Mouse (Mus musculus) left cerebral cortex, adult 11 months (tissue): ENCODE data around the gene Mrpl48.

Experiments used
- DNase-seq: peaks from one replicate; pipeline ENCODE4 v3.0.0; 2022; ENCODE audit warnings: low spot score

Gene Mrpl48

DNA sequence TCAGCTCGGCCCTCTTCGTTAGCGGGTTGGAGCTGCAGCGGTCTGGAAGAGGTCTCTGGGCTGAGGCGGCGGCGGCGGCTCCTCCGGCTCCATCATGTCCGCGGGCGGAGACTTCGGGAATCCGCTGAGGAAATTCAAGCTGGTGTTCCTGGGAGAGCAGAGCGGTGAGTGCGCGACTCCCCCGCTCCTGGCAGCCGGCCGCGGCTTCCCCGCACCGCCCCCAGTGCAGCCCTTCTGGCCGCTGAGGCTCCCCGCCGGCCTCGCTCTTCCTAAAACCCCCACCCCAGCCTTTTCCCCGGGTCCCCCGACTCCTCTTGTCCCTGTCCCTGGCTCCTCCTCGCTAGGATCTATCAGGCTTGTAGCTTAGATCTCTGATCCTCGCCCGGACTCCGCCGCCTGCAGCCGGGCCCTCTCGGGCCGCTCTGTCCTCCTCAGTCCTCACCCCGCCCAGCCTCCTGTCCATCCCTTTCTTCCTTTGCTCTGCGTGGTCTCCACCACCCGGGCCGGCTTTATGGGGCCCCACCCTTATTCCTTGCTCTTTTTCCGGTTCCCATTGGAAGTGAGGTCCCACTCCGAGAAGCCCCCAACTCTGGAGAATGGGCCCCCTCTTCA lies at the start of gene Mrpl48:
Mrpl48 (minus strand) TSS at position 172 of the 612 bp plus-strand sequence.
- peak; percentile 52 for DNase-seq

DNA sequence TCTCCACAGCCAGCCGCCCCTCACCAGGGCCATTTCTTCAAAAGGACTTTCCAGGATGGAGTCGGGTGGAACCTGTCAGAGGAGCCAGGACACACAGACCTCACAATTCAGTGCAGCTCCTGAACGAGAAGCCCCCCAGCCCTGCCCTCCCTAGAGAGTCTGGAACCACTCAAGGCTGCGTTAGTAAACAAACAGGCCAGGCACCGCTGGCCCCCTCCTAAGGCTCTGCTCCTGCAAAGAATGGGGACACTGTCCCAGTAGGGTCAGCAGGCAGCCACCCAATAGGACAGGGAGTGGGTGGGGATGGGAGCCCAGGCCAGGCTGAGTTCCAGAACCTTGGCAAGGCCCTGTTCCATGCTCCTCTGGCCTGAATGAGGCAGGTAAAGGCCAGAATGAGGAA lies 48.6 kb upstream of the Mrpl48 start:
- peak; percentile 46 for DNase-seq

DNA sequence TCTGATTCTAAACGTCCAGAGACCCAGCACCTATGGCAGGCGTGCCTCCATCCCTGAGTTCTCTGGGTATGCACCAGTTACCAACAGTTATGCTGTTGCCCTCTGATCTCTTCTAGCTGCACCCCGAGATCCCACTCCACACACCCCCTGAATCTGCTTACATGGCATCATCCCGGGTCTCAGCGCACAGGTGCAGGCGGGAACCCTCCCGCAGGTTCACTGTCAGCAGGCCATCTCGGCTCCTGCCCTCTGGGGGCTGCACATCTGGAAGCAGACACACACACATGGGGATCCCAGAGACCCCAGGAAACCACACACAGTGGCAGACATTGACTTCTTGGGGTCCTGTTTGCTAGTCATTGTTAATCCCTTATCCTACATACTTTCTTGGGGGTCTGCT lies 46.3 kb upstream of the Mrpl48 start:
- no peak for DNase-seq

DNA sequence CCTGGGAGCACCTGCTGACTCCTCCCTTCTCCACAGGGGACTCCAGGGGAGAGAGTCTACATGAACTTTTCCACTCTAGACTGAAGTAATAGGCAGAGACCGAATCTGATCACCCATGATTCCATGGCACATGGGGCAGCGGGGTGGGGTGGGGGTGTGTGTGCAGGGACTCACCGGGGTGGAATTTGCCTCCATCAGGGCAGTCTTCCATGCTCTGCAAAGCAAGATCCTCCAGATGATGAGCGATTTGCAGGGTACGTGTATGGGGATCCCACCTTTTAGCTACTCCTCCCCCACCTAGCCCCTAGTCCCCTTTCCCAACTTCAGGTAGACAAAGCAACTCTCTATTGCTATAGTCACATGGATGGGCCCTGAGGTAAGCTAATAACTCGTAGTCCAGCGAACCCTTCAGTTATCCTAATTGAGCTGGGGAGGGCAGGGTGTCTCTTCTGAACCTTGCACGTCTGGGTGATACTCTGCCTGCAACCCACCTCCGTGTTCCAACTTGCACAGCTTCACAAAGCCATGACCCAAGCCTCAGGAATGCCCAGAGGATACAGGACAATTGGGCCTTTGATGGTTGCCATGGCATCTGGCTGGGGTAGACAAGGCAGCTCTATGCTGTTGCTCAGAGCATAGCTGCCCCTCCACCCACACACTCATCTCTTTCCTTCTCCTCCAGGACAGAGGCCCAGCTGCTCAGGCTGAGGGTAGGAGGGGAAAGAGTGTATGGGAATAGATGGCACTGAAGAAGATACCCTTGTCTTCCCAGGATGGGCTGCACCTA lies 45.6 kb upstream of the Mrpl48 start:
- peak; percentile 65 for DNase-seq

DNA sequence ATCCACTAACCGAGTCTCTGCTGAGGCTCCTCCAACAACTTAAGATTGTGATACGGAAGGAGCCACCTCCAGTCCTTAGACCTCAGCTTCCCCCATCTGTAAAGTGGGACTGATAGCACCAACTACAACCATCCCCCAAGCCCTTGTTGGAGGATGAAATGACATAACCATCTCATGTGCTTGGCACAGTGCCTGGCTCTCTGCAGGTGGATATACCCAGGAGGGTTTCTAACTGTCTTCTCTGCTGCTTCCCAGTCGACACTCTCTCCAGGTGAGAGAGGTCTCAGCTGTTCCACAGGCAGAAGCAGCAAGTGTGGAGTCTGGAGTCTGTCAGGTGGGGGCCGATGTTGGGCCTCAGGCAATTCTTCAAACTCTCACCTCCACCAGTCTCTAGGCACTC lies 42.9 kb upstream of the Mrpl48 start:
- no peak for DNase-seq

DNA sequence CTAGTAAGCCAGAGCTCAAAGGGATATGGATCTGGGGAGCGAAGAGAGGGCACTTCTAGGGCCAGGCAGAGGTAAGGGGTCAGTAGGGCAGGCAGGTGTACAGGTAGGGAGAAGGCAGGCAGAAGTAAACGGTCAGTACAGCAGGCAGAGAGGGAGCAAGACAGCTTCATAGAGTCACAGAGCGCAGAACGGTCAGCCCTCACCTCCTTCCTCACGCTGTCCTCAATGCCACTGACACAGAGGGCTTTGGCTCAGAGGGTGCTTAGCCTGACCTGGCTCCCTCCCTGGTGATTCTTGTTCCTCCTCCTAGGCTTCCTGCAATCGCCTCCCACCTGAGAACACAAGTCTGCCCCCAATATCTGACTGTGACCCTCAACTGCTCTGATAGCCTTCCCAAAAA lies 42.3 kb upstream of the Mrpl48 start:
- DNase-seq, result no peak

DNA sequence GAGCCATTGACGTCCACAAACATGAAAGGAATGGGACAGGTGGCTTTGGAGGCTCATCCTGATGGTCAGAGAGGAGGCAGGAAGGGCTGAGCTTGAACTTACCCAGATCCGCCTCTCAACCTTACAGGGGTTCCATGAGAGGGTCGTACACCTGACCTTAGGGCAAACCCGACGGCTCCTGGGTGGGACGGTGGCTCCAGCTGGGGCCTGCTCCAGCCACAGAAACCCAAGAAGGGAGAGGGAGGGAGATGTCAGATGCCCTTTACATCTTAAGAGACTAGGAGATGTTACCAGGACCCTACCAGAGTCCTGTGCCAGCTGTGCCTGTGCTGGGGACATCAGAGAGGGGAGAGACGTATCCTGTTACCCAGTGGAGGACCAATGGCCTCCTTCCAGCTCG lies 41.7 kb upstream of the Mrpl48 start:
- DNase-seq, result no peak

DNA sequence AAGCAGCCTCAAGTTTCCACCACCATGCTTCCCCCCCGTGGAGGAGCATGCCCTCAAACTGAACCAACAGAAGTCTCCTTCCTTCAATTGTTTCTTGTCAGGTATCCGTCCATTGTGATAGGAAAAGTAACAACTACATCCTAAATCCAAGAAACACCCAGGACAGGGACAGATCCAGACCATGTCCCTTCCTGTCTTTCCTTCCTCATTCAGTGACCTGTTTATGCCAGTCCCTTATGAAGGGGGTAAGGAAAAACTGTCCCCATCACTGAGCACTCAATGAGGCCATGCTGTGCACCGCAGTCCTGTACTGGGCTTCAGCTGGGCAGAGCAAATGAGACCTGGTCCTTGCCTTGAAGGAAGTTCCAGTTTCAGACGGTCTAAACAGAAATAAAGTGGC lies 41.0 kb upstream of the Mrpl48 start:
- DNase-seq, result no peak

DNA sequence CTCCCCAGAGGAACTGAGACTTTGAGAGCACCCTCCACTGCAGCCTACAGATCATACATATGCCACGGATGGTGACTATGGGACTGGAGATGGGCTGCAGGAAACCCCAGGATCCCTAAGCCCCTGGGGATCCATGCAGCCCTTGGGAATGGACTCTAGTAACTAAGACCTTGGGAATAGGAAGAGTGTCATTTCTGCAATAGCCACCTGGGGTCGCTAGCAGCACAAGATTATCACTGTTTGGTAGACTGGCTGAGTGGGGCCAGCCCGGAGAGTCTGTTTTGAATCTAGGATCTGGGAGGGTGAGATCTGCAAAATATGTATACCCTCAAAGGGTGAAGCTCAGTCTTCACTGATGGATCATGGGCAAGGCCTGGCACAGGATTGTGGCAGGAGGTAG lies 37.0 kb upstream of the Mrpl48 start:
- peak; percentile 75 for DNase-seq

DNA sequence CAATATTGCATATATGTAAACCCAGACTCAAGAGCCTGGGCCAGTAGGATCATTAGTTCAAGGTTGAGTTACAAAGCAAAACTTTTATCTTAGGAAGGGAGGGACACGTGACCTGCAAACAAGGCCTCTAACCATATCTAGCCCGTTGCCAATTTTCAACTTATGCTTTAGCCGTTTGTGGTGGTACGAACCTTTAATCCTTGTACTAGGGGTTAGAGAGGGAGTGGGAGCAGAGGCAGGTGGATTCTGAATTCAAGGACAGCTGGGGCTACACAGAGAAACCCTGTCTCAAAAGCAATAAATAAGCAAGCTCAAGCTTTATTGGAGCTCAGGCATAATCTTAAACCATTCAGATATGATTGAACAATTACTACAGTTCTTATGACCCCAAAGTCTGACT lies 34.3 kb upstream of the Mrpl48 start:
- no peak for DNase-seq

DNA sequence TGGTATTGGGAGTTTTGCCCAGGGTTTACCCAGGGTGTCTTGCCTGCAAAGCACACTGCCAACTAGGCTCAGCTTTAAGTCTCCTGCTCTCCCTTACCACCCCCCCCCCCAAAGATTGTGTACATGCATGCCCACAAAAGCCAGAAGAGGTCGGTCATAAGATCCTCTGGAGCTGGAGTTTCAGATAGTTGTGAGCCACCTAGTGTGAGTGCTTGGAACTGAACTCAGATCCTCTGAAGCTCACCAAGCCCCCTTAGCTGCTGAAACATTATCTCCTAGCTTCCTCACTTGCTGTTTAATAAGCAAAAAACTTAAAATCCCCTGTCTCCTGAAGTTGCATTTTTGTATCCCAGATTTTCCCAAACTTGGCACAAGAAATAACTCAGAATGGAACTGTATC lies 29.6 kb upstream of the Mrpl48 start:
- DNase-seq, result no peak

DNA sequence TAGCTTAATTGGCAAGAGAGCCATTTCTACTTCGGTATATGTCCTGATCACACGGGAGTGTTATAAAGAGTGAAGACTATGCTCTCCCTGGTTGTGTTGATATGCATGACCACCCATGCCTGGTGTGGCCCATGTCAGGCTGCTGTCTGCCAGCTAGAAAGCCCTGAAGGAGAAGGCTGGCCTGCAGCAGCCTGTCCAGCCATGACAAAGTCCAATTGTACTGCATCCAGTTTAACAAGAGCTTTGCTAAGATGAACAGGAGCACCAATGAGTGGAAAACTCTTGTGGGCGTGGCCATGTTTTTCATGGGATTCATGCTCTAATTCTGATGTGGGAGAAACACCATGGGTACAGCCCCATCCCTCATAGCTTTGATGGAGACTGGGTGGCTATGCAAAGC lies 16.4 kb upstream of the Mrpl48 start:
- no peak for DNase-seq

DNA sequence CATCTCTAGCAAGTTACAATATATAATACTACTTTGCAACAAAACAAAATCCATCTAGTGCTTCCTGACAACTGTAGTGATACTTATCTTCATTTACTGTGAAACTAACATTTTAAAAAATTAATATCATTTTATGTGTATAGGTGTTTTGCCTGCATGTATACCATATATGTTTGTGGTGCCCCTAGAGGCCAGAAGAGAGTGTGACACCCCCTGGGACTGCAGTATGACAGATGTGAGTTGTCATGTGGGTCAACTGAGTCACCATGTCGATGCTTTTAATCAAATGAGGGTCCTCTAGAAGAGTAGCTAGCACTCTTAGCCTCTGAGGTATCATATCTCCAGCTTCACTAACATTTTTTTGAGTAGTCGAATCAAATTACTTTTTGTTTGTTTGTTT lies 14.2 kb upstream of the Mrpl48 start:
- no peak for DNase-seq

DNA sequence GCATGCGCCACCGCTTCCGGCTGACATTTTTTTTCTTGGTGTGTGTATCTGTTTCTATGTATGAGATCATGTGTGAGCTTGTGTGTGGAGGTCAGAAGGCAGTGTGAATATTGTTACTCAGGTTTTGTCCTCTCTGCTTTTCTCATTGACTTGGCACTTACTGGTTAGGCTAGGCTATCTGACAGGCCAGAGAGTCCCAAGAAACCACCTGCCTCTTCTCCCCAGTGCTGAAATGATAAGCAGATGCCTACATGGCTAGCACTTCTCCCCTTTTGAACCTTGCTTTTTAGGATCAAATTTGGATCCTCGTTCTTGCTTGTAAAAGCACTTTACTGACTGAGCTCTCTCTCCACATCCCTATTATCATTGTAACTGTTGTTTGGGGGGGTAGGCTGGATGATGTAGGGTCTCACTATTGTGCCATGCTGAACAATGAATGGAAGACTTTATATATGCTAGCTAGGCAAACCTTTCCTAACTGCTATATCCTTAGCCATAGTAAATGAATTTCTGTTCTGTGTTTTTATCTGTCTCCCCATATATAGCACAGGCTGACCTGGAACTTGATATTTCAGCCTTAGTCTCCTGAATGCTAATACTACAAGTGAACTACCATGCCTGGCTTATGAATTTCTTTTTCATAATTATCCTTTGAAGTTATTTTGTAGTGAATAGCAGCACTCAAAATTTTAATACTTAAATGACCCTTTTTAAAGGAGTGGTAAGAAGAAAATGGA lies 8.2 kb upstream of the Mrpl48 start:
- no peak for DNase-seq

DNA sequence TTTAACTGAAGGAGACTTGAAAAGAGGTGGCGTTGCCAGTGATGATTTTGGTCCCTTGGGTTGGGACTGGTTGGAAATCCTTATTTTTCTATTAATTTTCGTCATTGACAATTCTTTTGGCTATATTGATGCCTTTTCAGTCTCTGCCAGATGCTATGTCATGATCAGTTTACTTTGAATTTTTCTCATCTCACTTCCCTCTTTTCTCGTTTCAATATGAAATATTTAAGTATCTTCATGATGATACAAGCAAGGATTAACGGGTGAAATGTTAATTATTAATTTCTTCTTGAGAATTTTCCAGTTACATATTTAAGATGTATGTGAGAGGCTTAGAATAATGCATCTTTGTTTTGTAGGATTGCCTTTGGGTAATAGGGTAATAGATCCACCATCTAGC lies 809 bp upstream of the Mrpl48 start:
- no peak for DNase-seq

DNA sequence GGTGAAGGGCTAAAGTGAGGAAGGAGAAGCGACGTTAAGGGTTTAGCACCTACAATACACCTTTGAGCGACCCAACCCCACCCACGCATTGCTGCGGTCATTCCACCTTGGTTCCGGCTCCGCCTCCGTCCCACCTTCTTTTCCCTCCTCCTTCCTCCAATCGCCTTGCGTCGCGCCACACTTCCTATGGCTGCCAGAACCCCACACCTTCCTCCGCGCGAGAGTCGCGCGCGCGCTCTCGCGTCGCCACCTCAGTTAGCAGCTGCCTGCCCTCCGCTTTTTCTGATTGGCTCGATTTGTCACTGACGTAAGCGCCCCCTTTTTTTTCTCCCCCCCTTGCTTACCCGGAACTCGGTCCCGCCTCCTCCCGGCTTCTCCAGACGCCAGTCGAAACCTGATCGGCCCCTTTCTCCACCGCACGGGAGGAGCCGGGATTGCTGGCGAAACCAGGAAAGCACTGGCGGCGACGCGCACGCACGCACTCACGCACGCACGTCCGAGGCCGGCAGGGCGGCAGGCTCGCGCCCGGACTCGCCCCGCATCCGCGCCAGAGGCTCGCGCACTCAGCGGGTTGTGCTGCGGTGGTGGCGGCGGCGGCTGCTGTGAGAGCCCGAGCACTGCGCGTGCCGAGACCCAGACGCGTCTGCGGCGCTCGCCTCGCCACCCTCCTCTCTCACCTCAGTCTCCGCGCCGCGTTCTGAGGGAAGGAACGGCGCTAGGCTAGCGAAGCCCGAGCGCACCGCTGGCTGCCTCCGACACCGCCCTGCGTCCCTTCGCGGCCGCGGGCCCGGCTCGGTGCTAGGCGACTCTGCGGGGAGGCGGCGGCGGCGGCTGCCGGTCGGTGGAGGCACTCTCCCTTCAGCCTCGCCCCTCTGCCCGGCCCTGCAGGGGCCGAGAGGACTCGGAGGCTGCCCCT lies 629 bp downstream of the Mrpl48 start, which contains the start of gene Rab6a:
Rab6a (plus strand) TSS at position 197 of the 916 bp plus-strand sequence.
- DNase-seq, result peak; percentile 97

DNA sequence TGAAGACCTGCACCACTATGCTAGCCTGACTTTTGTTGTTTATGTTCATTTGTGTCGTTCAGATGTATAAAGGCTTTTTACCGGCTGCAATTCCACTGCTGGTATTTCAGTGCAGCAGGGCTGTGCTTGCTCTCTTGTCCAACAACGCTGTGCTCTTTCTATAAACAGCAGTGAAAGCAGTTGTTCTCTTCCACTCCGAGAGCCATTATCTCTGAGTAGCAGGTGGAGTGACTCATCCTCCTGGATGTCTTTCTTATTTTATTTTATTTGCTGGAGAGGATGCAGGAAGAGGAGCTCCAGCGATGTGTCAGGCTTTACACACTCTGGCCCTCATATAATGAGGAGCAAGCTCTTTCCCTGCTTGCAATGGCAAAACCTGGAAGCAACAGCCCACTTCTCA lies 7.9 kb downstream of the Mrpl48 start:
- DNase-seq, result peak; percentile 30

DNA sequence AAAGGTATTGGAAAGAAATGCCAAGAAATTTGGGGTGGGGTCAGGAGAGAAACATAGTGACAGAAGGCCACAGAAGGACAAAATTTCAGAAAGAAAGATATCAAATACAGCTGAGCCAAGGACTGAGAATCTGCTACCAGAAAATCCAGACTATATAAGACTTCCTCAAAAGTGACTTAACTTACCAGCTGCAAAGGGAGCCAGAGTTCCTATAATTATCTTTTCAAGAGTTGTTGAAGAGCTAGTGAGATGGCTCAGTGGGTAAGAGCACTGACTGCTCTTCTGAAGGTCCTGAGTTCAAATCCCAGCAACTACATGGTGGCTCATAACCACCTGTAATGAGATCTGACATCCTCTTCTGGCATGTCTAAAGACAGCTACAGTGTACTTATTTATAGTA lies 14.8 kb downstream of the Mrpl48 start:
- DNase-seq, result no peak

DNA sequence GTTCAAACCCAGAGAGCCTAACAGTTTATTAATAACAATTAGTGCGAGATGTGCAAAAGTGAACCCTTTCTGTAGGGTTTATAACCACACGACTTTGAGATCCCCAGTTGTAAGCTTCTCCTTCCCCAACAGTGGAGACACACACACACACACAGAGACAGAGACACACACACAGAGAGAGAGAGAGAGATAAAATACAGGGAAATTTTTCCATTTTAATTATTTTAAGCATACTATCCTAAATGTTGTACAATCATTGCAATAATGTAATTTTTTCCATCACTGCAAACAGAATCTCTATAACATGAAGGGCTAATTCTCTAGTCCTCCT lies 16.6 kb downstream of the Mrpl48 start:
- DNase-seq, result no peak

DNA sequence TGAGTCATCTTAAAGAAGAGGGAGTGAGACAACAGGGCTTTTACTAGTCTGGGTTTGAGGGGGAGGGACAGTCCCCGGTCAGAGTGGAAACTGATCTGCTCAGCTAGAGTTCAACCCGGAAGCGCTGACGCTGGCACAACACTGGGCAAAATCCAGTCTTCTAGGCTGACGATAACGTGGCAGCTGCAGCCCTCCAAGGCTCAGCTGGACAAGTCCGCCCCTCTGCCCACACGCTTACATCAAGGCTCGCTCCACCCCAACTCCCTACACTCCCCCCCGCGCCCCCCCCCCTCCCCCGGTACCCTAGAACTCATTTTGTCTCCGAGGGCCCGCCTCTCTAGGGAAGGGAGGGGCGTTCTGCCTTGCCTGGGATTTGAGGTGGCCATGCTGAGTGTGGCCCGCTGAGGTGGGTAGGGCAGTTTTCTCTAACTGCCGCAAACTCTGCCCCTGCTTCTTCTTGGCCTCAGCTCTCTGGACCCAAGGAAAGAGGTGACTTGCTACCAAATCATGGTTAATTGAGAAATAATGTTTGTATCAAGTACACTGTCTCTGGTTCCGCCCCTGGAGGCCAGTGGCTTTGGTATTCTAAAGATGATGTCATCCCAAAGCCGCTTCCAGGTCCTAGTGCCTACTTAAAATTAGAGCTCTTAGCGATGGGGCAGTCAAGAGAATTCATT lies 17.1 kb downstream of the Mrpl48 start:
- peak; percentile 73 for DNase-seq

DNA sequence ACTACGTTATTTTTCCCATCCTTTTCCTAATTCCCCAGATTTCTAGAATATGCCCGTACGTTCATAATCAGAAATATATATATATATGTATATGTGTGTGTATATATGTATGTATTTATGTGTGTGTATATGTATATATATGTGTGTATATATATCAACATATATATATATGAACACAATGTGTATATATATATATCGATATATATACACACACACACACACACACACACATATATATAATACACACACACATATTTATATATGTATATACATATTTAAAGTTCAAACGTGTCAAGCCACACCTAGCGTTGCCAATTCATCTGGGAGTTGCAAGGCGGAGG lies 17.6 kb downstream of the Mrpl48 start:
- no peak for DNase-seq

DNA sequence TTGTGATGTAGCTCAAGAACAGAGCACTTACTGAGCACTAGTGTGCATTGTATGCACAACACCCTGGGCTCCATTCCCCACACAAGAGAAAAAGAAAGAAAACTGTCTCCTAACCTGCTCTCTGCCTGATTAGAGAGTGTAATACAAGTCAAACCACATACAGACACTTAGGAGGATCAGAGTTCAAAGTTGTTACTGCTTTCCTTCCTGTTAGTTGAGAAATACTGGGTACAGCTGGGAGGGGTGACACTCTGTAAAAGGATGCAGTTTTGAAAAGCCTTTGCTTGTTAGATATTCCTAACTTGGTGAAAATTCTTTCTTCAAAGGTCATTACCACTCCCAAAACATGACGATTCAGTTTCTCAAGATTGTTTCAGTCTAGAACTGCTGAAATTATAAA lies 18.3 kb downstream of the Mrpl48 start:
- DNase-seq, result no peak
